Mouse (Mus musculus): ENCODE data around the gene Tmem176b. TPM values are rescaled to one million over a fixed set of nuclear protein-coding genes. Genes with fewer than 3 reads are reported as not detected.
A peak's percentile ranks its signal among the peaks of the same experiment; 100 is the strongest.
"Not testable (repeated sequence)": the region's sequence is repeated elsewhere in the genome, so short reads cannot be mapped to it uniquely, and the experiment has no call there.

Tmem176b gene
- polyA plus RNA-seq, 1 experiment from 2014 or later, result 51.6 TPM

GRCm38 (mm10) chr6:48832426-48832825, 8.9 kb downstream of the Tmem176b start:
- H3K27ac ChIP-seq, result peak overlapping the region; percentile 76
- H3K79me2 ChIP-seq (ENCODE audit: inconsistent target), result no peaks in the 10 kb centered on the region
- 35% methylated on average over 1 of the region's 1 CpGs for WGBS (ENCODE audit: missing documents)
- H3K36me3 ChIP-seq (ENCODE audit: inconsistent target), result peaks cover 24% of the 10 kb centered on the region
- no peak overlapping the region for H3K4me3 ChIP-seq (ENCODE audit: inconsistent target)

- Histone ChIP-seq H3K36me3 (ENCODE audit: inconsistent target) (peaks cover 24% of the 10 kb centered on the region), H3K27ac (no peak overlapping the region; the same call in 1 of the 2 replicates), H3K4me3 (ENCODE audit: inconsistent target) (no peak overlapping the region), H3K79me2 (ENCODE audit: inconsistent target) (no peaks in the 10 kb centered on the region)
- 96% methylated on average over 5 of the region's 5 CpGs for WGBS (ENCODE audit: missing documents)
These were observed 10.2 kb downstream of the Tmem176b start for GRCm38 (mm10) chr6:48831141-48831540.

GRCm38 (mm10) chr6:48830241-48830640, 11.1 kb downstream of the Tmem176b start:
- 7% methylated on average over 1 of the region's 1 CpGs for WGBS (ENCODE audit: missing documents)
- peaks cover 17% of the 10 kb centered on the region for H3K36me3 ChIP-seq (ENCODE audit: inconsistent target)
- no peak overlapping the region for H3K27ac ChIP-seq
- no peak overlapping the region for H3K4me3 ChIP-seq (ENCODE audit: inconsistent target)
- H3K79me2 ChIP-seq (ENCODE audit: inconsistent target), result no peaks in the 10 kb centered on the region

- Histone ChIP-seq H3K79me2 (ENCODE audit: inconsistent target) (no peaks in the 10 kb centered on the region), H3K4me3 (ENCODE audit: inconsistent target) (no peak overlapping the region), H3K27ac (no peak overlapping the region), H3K36me3 (ENCODE audit: inconsistent target) (peaks cover 11% of the 10 kb centered on the region; the same call in 1 of the 2 replicates)
These were observed 11.6 kb downstream of the Tmem176b start for GRCm38 (mm10) chr6:48829651-48830050.

- Histone ChIP-seq H3K27ac (no peak overlapping the region), H3K4me3 (ENCODE audit: inconsistent target) (no peak overlapping the region), H3K36me3 (ENCODE audit: inconsistent target) (peaks cover 5% of the 10 kb centered on the region; the same call in 1 of the 2 replicates), H3K79me2 (ENCODE audit: inconsistent target) (no peaks in the 10 kb centered on the region)
- WGBS (ENCODE audit: missing documents), result 100% methylated on average over 1 of the region's 1 CpGs
These were observed 12.3 kb downstream of the Tmem176b start for GRCm38 (mm10) chr6:48828976-48829375.

GRCm38 (mm10) chr6:48825016-48825415, 16.3 kb downstream of the Tmem176b start:
- WGBS (ENCODE audit: missing documents), result 62% methylated on average over 7 of the region's 7 CpGs
- Histone ChIP-seq H3K79me2 (ENCODE audit: inconsistent target) (no peaks in the 10 kb centered on the region), H3K36me3 (ENCODE audit: inconsistent target) (no peaks in the 10 kb centered on the region), H3K27ac (no peak overlapping the region), H3K4me3 (ENCODE audit: inconsistent target) (no peak overlapping the region)

- not testable (repeated sequence) for H3K36me3 ChIP-seq (ENCODE audit: inconsistent target); H3K79me2 ChIP-seq (ENCODE audit: inconsistent target); H3K4me3 ChIP-seq (ENCODE audit: inconsistent target); H3K27ac ChIP-seq
- WGBS (ENCODE audit: missing documents), result 97% methylated on average over 6 of the region's 7 CpGs
These were observed 19.1 kb downstream of the Tmem176b start for GRCm38 (mm10) chr6:48821991-48822785.

GRCm38 (mm10) chr6:48817815-48818214, 23.5 kb downstream of the Tmem176b start:
- no peaks in the 10 kb centered on the region for H3K36me3 ChIP-seq (ENCODE audit: inconsistent target)
- WGBS (ENCODE audit: missing documents), result 0% methylated on average over 6 of the region's 6 CpGs
- no peak overlapping the region for H3K4me3 ChIP-seq (ENCODE audit: inconsistent target)
- no peaks in the 10 kb centered on the region for H3K79me2 ChIP-seq (ENCODE audit: inconsistent target)
- H3K27ac ChIP-seq, result no peak overlapping the region

GRCm38 (mm10) chr6:48815013-48815412, 26.3 kb downstream of the Tmem176b start:
- Histone ChIP-seq H3K4me3 (ENCODE audit: inconsistent target) (no peak overlapping the region), H3K27ac (no peak overlapping the region), H3K79me2 (ENCODE audit: inconsistent target) (no peaks in the 10 kb centered on the region)

GRCm38 (mm10) chr6:48809494-48810219, 31.6 kb downstream of the Tmem176b start:
- no peaks in the 10 kb centered on the region for H3K79me2 ChIP-seq (ENCODE audit: inconsistent target)
- H3K36me3 ChIP-seq (ENCODE audit: inconsistent target), result no peaks in the 10 kb centered on the region
- no peak overlapping the region for H3K4me3 ChIP-seq (ENCODE audit: inconsistent target)
- 92% methylated on average over 3 of the region's 3 CpGs for WGBS (ENCODE audit: missing documents)
- no peak overlapping the region for H3K27ac ChIP-seq

More at GRCm38 (mm10) chr6:48815013-48815412, 26.3 kb downstream of the Tmem176b start:
- H3K36me3 ChIP-seq (ENCODE audit: inconsistent target), result no peaks in the 10 kb centered on the region

- no peaks in the 10 kb centered on the region for H3K36me3 ChIP-seq (ENCODE audit: inconsistent target)
- WGBS (ENCODE audit: missing documents), result 83% methylated on average over 3 of the region's 3 CpGs
These were observed 34.5 kb downstream of the Tmem176b start for GRCm38 (mm10) chr6:48806746-48807145.

GRCm38 (mm10) chr6:48804346-48804745, 37.0 kb downstream of the Tmem176b start:
- no peak overlapping the region for H3K27ac ChIP-seq
- H3K4me3 ChIP-seq (ENCODE audit: inconsistent target), result no peak overlapping the region
- whole genome bisulfite sequencing (ENCODE audit: missing documents), result 93% methylated on average over 4 of the region's 5 CpGs
- H3K79me2 ChIP-seq (ENCODE audit: inconsistent target), result no peaks in the 10 kb centered on the region
- H3K36me3 ChIP-seq (ENCODE audit: inconsistent target), result no peaks in the 10 kb centered on the region

More at GRCm38 (mm10) chr6:48806746-48807145, 34.5 kb downstream of the Tmem176b start:
- H3K27ac ChIP-seq, result no peak overlapping the region
- no peaks in the 10 kb centered on the region for H3K79me2 ChIP-seq (ENCODE audit: inconsistent target)
- no peak overlapping the region for H3K4me3 ChIP-seq (ENCODE audit: inconsistent target)

- Histone ChIP-seq H3K79me2 (ENCODE audit: inconsistent target) (no peaks in the 10 kb centered on the region), H3K27ac (no peak overlapping the region), H3K36me3 (ENCODE audit: inconsistent target) (no peaks in the 10 kb centered on the region), H3K4me3 (ENCODE audit: inconsistent target) (no peak overlapping the region)
These were observed 37.8 kb downstream of the Tmem176b start for GRCm38 (mm10) chr6:48803406-48804051.

- H3K27ac ChIP-seq, result no peak overlapping the region
- H3K4me3 ChIP-seq (ENCODE audit: inconsistent target), result no peak overlapping the region
- no peaks in the 10 kb centered on the region for H3K79me2 ChIP-seq (ENCODE audit: inconsistent target)
- H3K36me3 ChIP-seq (ENCODE audit: inconsistent target), result no peaks in the 10 kb centered on the region
- WGBS (ENCODE audit: missing documents), result 0% methylated on average over 1 of the region's 1 CpGs
These were observed 39.4 kb downstream of the Tmem176b start for GRCm38 (mm10) chr6:48801897-48802296.

- Histone ChIP-seq H3K36me3 (ENCODE audit: inconsistent target) (no peaks in the 10 kb centered on the region), H3K27ac (no peak overlapping the region), H3K79me2 (ENCODE audit: inconsistent target) (no peaks in the 10 kb centered on the region), H3K4me3 (ENCODE audit: inconsistent target) (no peak overlapping the region)
- WGBS (ENCODE audit: missing documents), result 58% methylated on average over 2 of the region's 2 CpGs
These were observed 53.4 kb downstream of the Tmem176b start for GRCm38 (mm10) chr6:48787867-48788266.

Data from macrophage (primary cell).